Mouse (Mus musculus) cortical plate, adult 2 months (tissue): Measurements from ENCODE around the gene Tex35.

ENCODE experiments used
- CTCF ChIP-seq: fragments of 200-500 bp; IDR thresholded peaks from 2 replicates; pipeline ENCODE4 v1.5.1; 2011; ENCODE audit warnings: mild to moderate bottlenecking, control low read depth, low read length; ENCODE audit not compliant: insufficient read depth; ENCODE audit errors: extremely low read depth
- POLR2A ChIP-seq: fragments of 200-500 bp; IDR thresholded peaks from 2 replicates; pipeline ENCODE4 v1.6.1; 2011; ENCODE audit warnings: mild to moderate bottlenecking, low read length, control low read depth; ENCODE audit not compliant: insufficient read depth; ENCODE audit errors: extremely low read depth

- no peak for TF ChIP-seq CTCF
- TF ChIP-seq POLR2A = no peak
Observed at GRCm38 (mm10) chr1:157069181-157069828, 39.2 kb downstream of the Tex35 start.
